Comparison of ENCODE assay signal across 22 mouse cellular contexts in the genomic region with DNA sequence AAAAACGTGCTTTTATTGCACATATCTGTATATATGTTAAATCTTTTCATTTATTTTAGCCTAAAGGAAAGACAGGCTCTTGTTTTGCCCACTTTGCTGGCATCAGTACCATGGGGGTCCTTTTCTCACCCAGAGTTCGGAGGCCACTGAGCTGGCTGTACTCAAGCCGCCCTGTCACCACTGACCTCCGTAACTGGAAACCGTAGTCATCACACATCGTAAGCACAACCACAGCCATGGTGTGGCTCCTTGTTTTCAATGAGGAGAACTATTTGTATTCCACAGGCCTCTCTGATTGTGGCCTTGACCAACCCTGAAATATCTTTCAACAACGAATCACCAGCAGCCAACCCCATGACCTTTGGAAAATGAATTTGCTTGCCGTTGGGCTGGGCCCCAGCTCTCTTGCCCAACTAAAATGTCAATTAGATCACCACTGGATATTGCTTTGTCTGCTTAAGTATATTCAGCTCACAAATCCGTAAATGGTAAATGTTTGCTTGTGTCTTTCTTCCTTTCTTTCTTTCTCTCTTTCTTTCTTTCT.
A peak's percentile ranks its signal among the peaks of the same experiment; 100 is the strongest.
DNase-seq lines count a peak whose midpoint lies in the region; ATAC-seq and TF ChIP-seq lines count a peak whose summit lies in the region.
"Had no signal": no experiment of that assay in that cellular context is flagged by ENCODE, and none has a peak within 500 bp of the region (broad histone marks: within the 10 kb centered on the region; RNA-seq: fewer than 3 reads in every experiment).

No protein-coding gene starts in this region.

- H3K4me2 ChIP-seq in liver, embryonic 12.5 days = no peak overlapping the region
- H3K4me2 ChIP-seq: embryonic facial prominence, embryonic 15.5 days; forebrain, embryonic 12.5 days; heart, embryonic 15.5 days; midbrain, embryonic 12.5 days; neural tube, embryonic 15.5 days; stomach, embryonic 15.5 days had no signal

- no peak overlapping the region for H3K27ac ChIP-seq in liver, adult 2 months (replicated peaks; ENCODE audit: insufficient read depth, low read depth, low read length)
- no peak overlapping the region for H3K27ac ChIP-seq in liver, embryonic 12.5 days
- H3K27ac ChIP-seq: embryonic facial prominence, embryonic 15.5 days; forebrain, embryonic 12.5 days; heart, embryonic 15.5 days; neural tube, embryonic 15.5 days; stomach, embryonic 15.5 days had no signal

- peak; percentile 83 to 91 for DNase-seq in adrenal gland, adult (ENCODE audit: inconsistent age in 2 of 2, low spot score in 1 of 2)
- DNase-seq in adrenal gland, postnatal 4 days (ENCODE audit: low spot score in 2 of 2) = no peak
- DNase-seq in liver, adult 2 months (ENCODE audit: extremely low read depth, low read depth, low spot score) = peak; percentile 92
- DNase-seq in adrenal gland, postnatal 10 days = peak; percentile 66
- peak; percentile 7 for DNase-seq in lung, adult 2 months
- no peak for DNase-seq in urinary bladder, postnatal 10 days (ENCODE audit: low spot score)
- DNase-seq: cerebellum, adult 9-11 months; kidney, adult 18-20 months; kidney, postnatal 14 days; thymus, adult 2 months had no signal

- no peak for ATAC-seq in liver, embryonic 12.5 days
- no peak for ATAC-seq in cerebellum, adult (ENCODE audit: insufficient number of reproducible peaks, low FRiP score, low TSS enrichment)
- ATAC-seq: CD4-positive, CD25-positive, alpha-beta regulatory T cell, adult 4 months; hindbrain, embryonic 16.5 days had no signal

- no peak overlapping the region for H3K4me3 ChIP-seq in liver, adult 2 months (ENCODE audit: insufficient read depth, low read depth, low read length)
- H3K4me3 ChIP-seq in liver, embryonic 12.5 days = no peak overlapping the region
- H3K4me3 ChIP-seq in lung, adult 2 months (replicated peaks; ENCODE audit: extremely low read depth, low read depth, low read length) = no peak overlapping the region
- H3K4me3 ChIP-seq: embryonic facial prominence, embryonic 15.5 days; forebrain, embryonic 12.5 days; heart, embryonic 15.5 days; midbrain, embryonic 12.5 days; myocyte; neural tube, embryonic 15.5 days; stomach, embryonic 15.5 days had no signal

- H3K9ac ChIP-seq in liver, adult 2 months (ENCODE audit: low read depth, low read length) = no peak overlapping the region
- no peak overlapping the region for H3K9ac ChIP-seq in liver, embryonic 12.5 days
- H3K9ac ChIP-seq: embryonic facial prominence, embryonic 15.5 days; forebrain, embryonic 12.5 days; heart, embryonic 15.5 days; midbrain, embryonic 12.5 days; neural tube, embryonic 15.5 days; stomach, embryonic 15.5 days had no signal

- H3K4me1 ChIP-seq in liver, adult 2 months (ENCODE audit: control insufficient read depth, insufficient read depth, low read length) = peaks cover 5% of the 10 kb centered on the region; the same call in 1 of the 2 replicates
- H3K4me1 ChIP-seq in liver, embryonic 12.5 days = no peaks in the 10 kb centered on the region
- no peaks in the 10 kb centered on the region for H3K4me1 ChIP-seq in lung, adult 2 months (ENCODE audit: control insufficient read depth, insufficient read depth, low read length)
- H3K4me1 ChIP-seq: heart, embryonic 15.5 days; stomach, embryonic 15.5 days had no signal

- H3K27me3 ChIP-seq in liver, adult 2 months (ENCODE audit: control insufficient read depth, insufficient read depth, low read length) = no peaks in the 10 kb centered on the region
- 0 out of 2 replicates have a peak, but pooled peaks cover 4% of the 10 kb centered on the region for H3K27me3 ChIP-seq in liver, embryonic 12.5 days (replicated peaks)
- H3K27me3 ChIP-seq: embryonic facial prominence, embryonic 15.5 days; heart, embryonic 15.5 days; stomach, embryonic 15.5 days had no signal

- no peak for TF ChIP-seq POLR2A in liver, adult 2 months (IDR thresholded peaks at IDR 0.05; ENCODE audit: extremely low read depth, insufficient read depth, low read length)
- no peak for TF ChIP-seq POLR2A in lung, adult 2 months (IDR thresholded peaks at IDR 0.05; ENCODE audit: borderline replicate concordance, extremely low read depth, low read depth, low read length)

- no peaks in the 10 kb centered on the region for H3K9me3 ChIP-seq in liver, embryonic 12.5 days (replicated peaks)
- H3K9me3 ChIP-seq: embryonic facial prominence, embryonic 15.5 days; forebrain, embryonic 12.5 days; heart, embryonic 15.5 days; midbrain, embryonic 12.5 days; neural tube, embryonic 15.5 days; stomach, embryonic 15.5 days had no signal

- TF ChIP-seq CTCF in liver, adult 2 months (IDR thresholded peaks at IDR 0.05; ENCODE audit: low read depth, low read length) = no peak
- no peak for TF ChIP-seq CTCF in lung, adult 2 months (IDR thresholded peaks at IDR 0.05; ENCODE audit: insufficient read depth, low read length)

- 29% methylated on average over 9 of the region's 9 CpGs for WGBS in liver, adult 2 months
- WGBS in liver, embryonic 12.5 days (ENCODE audit: insufficient replicate concordance) = 74% methylated on average over 9 of the region's 9 CpGs
- WGBS in lung, adult 2 months = 71% methylated on average over 9 of the region's 9 CpGs

- H3K36me3 ChIP-seq in liver, adult 2 months (ENCODE audit: control insufficient read depth, insufficient read depth, low read length) = no peaks in the 10 kb centered on the region
- no peaks in the 10 kb centered on the region for H3K36me3 ChIP-seq in liver, embryonic 12.5 days
- H3K36me3 ChIP-seq: embryonic facial prominence, embryonic 15.5 days; forebrain, embryonic 12.5 days; G1E; heart, embryonic 15.5 days; midbrain, embryonic 12.5 days; neural tube, embryonic 15.5 days; stomach, embryonic 15.5 days had no signal

- H3K79me2 ChIP-seq in liver, adult 2 months (ENCODE audit: control insufficient read depth, insufficient read depth, low read length) = no peaks in the 10 kb centered on the region

Comparison
In these comparisons a context has a peak if more than half of its experiments do, and no peak if none do; other contexts are left out.
1. DNase-seq: peak in adrenal gland, adult (2 of 2), liver, adult 2 months (single experiment), adrenal gland, postnatal 10 days (single experiment) and lung, adult 2 months (single experiment); none in adrenal gland, postnatal 4 days (0 of 2) and urinary bladder, postnatal 10 days (single experiment).